31 mouse cellular contexts compared by ENCODE assay signal in genomic region chr9:71813565-71813964, GRCm38 (mm10). TPM values are rescaled to one million over a fixed set of nuclear protein-coding genes. Genes with fewer than 3 reads are reported as not detected.
"Had no signal": no experiment of that assay in that cellular context is flagged by ENCODE, and none has a peak within 500 bp of the region (broad histone marks: within the 10 kb centered on the region; RNA-seq: fewer than 3 reads in every experiment).

No protein-coding gene starts in this region.

- H3K36me3 ChIP-seq: limb, embryonic 10.5 days; limb, embryonic 12.5 days; limb, embryonic 13.5 days; limb, embryonic 15.5 days; liver, embryonic 12.5 days; liver, embryonic 13.5 days; liver, embryonic 15.5 days; lung, embryonic 15.5 days; midbrain, embryonic 10.5 days; midbrain, embryonic 12.5 days; midbrain, embryonic 15.5 days; neural tube, embryonic 12.5 days had no signal

- H3K4me1 ChIP-seq: liver, embryonic 12.5 days; liver, embryonic 13.5 days; liver, embryonic 15.5 days; lung, embryonic 15.5 days; midbrain, embryonic 15.5 days; neural tube, embryonic 12.5 days had no signal

- H3K9ac ChIP-seq: limb, embryonic 12.5 days; limb, embryonic 13.5 days; limb, embryonic 15.5 days; liver, embryonic 12.5 days; liver, embryonic 13.5 days; liver, embryonic 14.5 days; liver, embryonic 15.5 days; liver, postnatal 0 days; lung, embryonic 14.5 days; lung, embryonic 15.5 days; midbrain, embryonic 12.5 days; midbrain, embryonic 15.5 days; neural tube, embryonic 12.5 days had no signal

- H3K9me3 ChIP-seq: limb, embryonic 10.5 days; limb, embryonic 12.5 days; limb, embryonic 13.5 days; limb, embryonic 15.5 days; liver, embryonic 12.5 days; liver, embryonic 13.5 days; liver, embryonic 15.5 days; lung, embryonic 15.5 days; midbrain, embryonic 10.5 days; midbrain, embryonic 12.5 days; midbrain, embryonic 15.5 days; neural tube, embryonic 12.5 days had no signal

- ATAC-seq: liver, embryonic 12.5 days; liver, postnatal 0 days; lung, postnatal 0 days; midbrain, embryonic 15.5 days; midbrain, embryonic 16.5 days had no signal

- H3K4me3 ChIP-seq: limb, embryonic 10.5 days; limb, embryonic 12.5 days; limb, embryonic 13.5 days; limb, embryonic 15.5 days; liver, embryonic 12.5 days; liver, embryonic 13.5 days; liver, embryonic 15.5 days; lung, embryonic 15.5 days; megakaryocyte, embryonic 14.5 days; midbrain, embryonic 10.5 days; midbrain, embryonic 12.5 days; midbrain, embryonic 15.5 days; myocyte; neural tube, embryonic 12.5 days had no signal

- H3K4me2 ChIP-seq: limb, embryonic 12.5 days; limb, embryonic 13.5 days; limb, embryonic 15.5 days; liver, embryonic 11.5 days; liver, embryonic 12.5 days; liver, embryonic 13.5 days; liver, embryonic 15.5 days; lung, embryonic 14.5 days; lung, embryonic 15.5 days; midbrain, embryonic 12.5 days; midbrain, embryonic 15.5 days; neural tube, embryonic 12.5 days had no signal

- H3K27ac ChIP-seq: limb, embryonic 10.5 days; limb, embryonic 12.5 days; limb, embryonic 13.5 days; limb, embryonic 15.5 days; liver, embryonic 12.5 days; liver, embryonic 13.5 days; liver, embryonic 14.5 days; liver, embryonic 15.5 days; lung, embryonic 15.5 days; macrophage; midbrain, embryonic 12.5 days; midbrain, embryonic 15.5 days; neural tube, embryonic 12.5 days had no signal

- H3K27me3 ChIP-seq: limb, embryonic 13.5 days; limb, embryonic 15.5 days; liver, embryonic 15.5 days; lung, embryonic 15.5 days; midbrain, embryonic 12.5 days; midbrain, embryonic 15.5 days; neural tube, embryonic 12.5 days had no signal

- DNase-seq: left cerebral cortex, postnatal 4 days; liver; liver, embryonic 13.5 days; liver, postnatal 0 days; lung, adult 18-20 months; lung, adult 2 months; lung, embryonic 14.5 days; lung, postnatal 10 days; lung, postnatal 14 days; lung, postnatal 36 days; lung, postnatal 4 days; midbrain, embryonic 14.5 days had no signal

RNA-seq across cellular contexts. Expression of gene Cgnl1, which starts 42.2 kb away (rescaled TPM):
- total RNA-seq: megakaryocyte-erythroid progenitor cell, adult 5-6 weeks had no signal
